Mouse (Mus musculus) midbrain, embryonic 14.5 days (tissue): ENCODE measurements at regions not wholly inside any gene's neighbourhood (a gene's known extent, or its start where the extent isn't known, plus 50 kb on each side); places are given as distances from the start of the nearest gene placed in this dataset.

Experiments used
- ATAC-seq: fragments of 200-750 bp; cut with Nextera tagmentation; 2 replicates; pipeline ENCODE4 v1.8.0; 2017; ENCODE audit warnings: moderate number of reproducible peaks, moderate library complexity; ENCODE audit not compliant: low FRiP score, low TSS enrichment
- DNase-seq: peaks from one replicate; pipeline ENCODE4 v3.0.0-alpha.2; 2015
- H3K27ac ChIP-seq: fragments of 300-500 bp; sonication (generic); replicated peaks from 2 replicates; pipeline ENCODE4 v1.5.1; 2014; ENCODE audit warnings: mild to moderate bottlenecking, low read depth, low read length, moderate library complexity
- H3K27me3 ChIP-seq: fragments of 300-500 bp; sonication (generic); 2 replicates; pipeline ENCODE4 v1.6.1; 2014; ENCODE audit warnings: low read length, control low read depth, mixed read lengths; ENCODE audit not compliant: control insufficient read depth, insufficient read depth
- H3K36me3 ChIP-seq: fragments of 300-500 bp; sonication (generic); 2 replicates; pipeline ENCODE4 v1.6.1; 2014; ENCODE audit warnings: low read length, control low read depth; ENCODE audit not compliant: control insufficient read depth, insufficient read depth
- H3K4me1 ChIP-seq: fragments of 300-500 bp; sonication (generic); 2 replicates; pipeline ENCODE4 v1.6.1; 2014; ENCODE audit warnings: mild to moderate bottlenecking, antibody characterized with exemption, low read length, control low read depth; ENCODE audit not compliant: control insufficient read depth, insufficient read depth
- H3K4me2 ChIP-seq: fragments of 300-500 bp; sonication (generic); 2 replicates; pipeline ENCODE4 v1.6.1; 2014; ENCODE audit warnings: mild to moderate bottlenecking, low read length, moderate library complexity
- H3K4me3 ChIP-seq: fragments of 300-500 bp; sonication (generic); replicated peaks from 2 replicates; pipeline ENCODE4 v1.5.1; 2014; ENCODE audit warnings: low read depth, low read length
- H3K9ac ChIP-seq: fragments of 300-500 bp; sonication (generic); replicated peaks from 2 replicates; pipeline ENCODE4 v1.6.1; 2014; ENCODE audit warnings: mild to moderate bottlenecking, low read length, moderate library complexity
- H3K9me3 ChIP-seq: fragments of 300-500 bp; sonication (generic); 2 replicates; pipeline ENCODE4 v1.6.1; 2016; ENCODE audit warnings: low read length, control low read depth, mixed read lengths; ENCODE audit not compliant: control insufficient read depth
- WGBS: fragments of 180-500 bp; shearing (Covaris S2); extraction: QIAGEN DNeasy Blood & Tissue Kit; methylation state at CpG from one replicate; pipeline ENCODE4 v1.1.7; 2014; 5-methylcytosine and 5-hydroxymethylcytosine counted together

DNA sequence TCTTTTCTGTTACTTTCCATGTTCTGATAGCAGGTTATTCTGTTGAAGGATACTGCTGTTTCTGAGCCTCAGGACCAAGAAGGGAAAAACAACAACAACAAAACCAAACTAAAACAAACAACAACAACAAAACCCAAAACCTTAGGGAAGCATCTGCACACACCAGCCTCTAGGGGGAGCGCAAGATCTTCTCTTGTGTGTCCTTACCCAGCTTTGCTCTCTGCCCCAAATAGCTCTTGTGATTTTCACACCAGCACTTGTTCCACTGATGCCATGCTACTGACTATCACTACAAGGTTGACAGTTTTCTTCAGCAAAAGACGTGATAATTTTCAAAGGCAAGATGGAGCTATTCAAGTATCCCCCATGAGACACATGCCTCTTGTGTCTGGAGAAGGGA, 59.8 kb upstream of the Nrg3 start:
- no peaks in the 10 kb centered on the region for H3K36me3 ChIP-seq
- 18% methylated on average over 2 of the region's 2 CpGs for WGBS
- DNase-seq (peak; percentile 78), ATAC-seq (no peak)
- no peaks in the 10 kb centered on the region for H3K9me3 ChIP-seq
- no peaks in the 10 kb centered on the region for H3K27me3 ChIP-seq
- no peak overlapping the region for H3K4me2 ChIP-seq
- H3K27ac ChIP-seq: no peak overlapping the region
- no peaks in the 10 kb centered on the region for H3K4me1 ChIP-seq
- H3K9ac ChIP-seq: no peak overlapping the region
- no peak overlapping the region for H3K4me3 ChIP-seq
